Mouse (Mus musculus) MEL (cell line): Measurements from ENCODE around the gene Rgs5. TPM values are rescaled to one million over a fixed set of nuclear protein-coding genes. Genes with fewer than 3 reads are reported as not detected.

Experiments
- DNase-seq: peaks from one replicate; pipeline ENCODE4 v3.0.0; 2011; ENCODE audit warnings: low read depth, low spot score
- H3K27ac ChIP-seq: 2 replicates; pipeline ENCODE4 v1.5.1; 2012; ENCODE audit warnings: low read depth, mild to moderate bottlenecking, control low read depth, low read length, moderate library complexity; ENCODE audit not compliant: control insufficient read depth
- H3K27me3 ChIP-seq, 2 experiments: fragments of 150-350 bp in 1 of 2; sonication (generic) in 1 of 2; 2 replicates each; pipeline ENCODE4 v1.6.1; 2012; ENCODE audit warnings: low read length in 2 of 2, mild to moderate bottlenecking in 2 of 2, improper control_type of control experiment in 1 of 2, moderate library complexity in 1 of 2; ENCODE audit not compliant: insufficient read depth in 2 of 2, control insufficient read depth in 1 of 2
- H3K36me3 ChIP-seq, 2 experiments: 2 replicates each; pipeline ENCODE4 v1.6.1; 2012 to 2014; ENCODE audit warnings: low read length in 2 of 2, improper control_type of control experiment in 1 of 2, inconsistent platforms in 1 of 2, mild to moderate bottlenecking in 1 of 2; ENCODE audit not compliant: insufficient read depth in 2 of 2, control insufficient read depth in 1 of 2
- H3K4me1 ChIP-seq, 2 experiments: fragments of 150-350 bp in 1 of 2; sonication (generic) in 1 of 2; 2 replicates each; pipeline ENCODE4 v1.6.1; 2012; ENCODE audit warnings: low read length in 2 of 2, improper control_type of control experiment in 1 of 2, mild to moderate bottlenecking in 1 of 2; ENCODE audit not compliant: insufficient read depth in 2 of 2, control insufficient read depth in 1 of 2
- H3K4me3 ChIP-seq, 2 experiments: fragments of 150-350 bp in 1 of 2; sonication (generic) in 1 of 2; 2 replicates each; pipeline ENCODE4 v1.5.1; 2012; ENCODE audit warnings: low read depth in 2 of 2, low read length in 2 of 2, mild to moderate bottlenecking in 2 of 2, moderate library complexity in 2 of 2, control low read depth in 1 of 2, improper control_type of control experiment in 1 of 2; ENCODE audit not compliant: control insufficient read depth in 1 of 2, insufficient read depth in 1 of 2
- H3K79me2 ChIP-seq: 2 replicates; pipeline ENCODE4 v1.6.1; 2012; ENCODE audit warnings: mild to moderate bottlenecking, low read length, moderate library complexity; ENCODE audit not compliant: control insufficient read depth, poor library complexity, insufficient read depth
- H3K9ac ChIP-seq: 2 replicates; pipeline ENCODE4 v1.6.1; 2012; ENCODE audit warnings: low read depth, mild to moderate bottlenecking, control low read depth, low read length, moderate library complexity; ENCODE audit not compliant: control insufficient read depth, poor library complexity, severe bottlenecking
- H3K9me3 ChIP-seq: fragments of 150-350 bp; sonication (generic); replicated peaks from 2 replicates; pipeline ENCODE4 v1.6.1; 2012; ENCODE audit warnings: mild to moderate bottlenecking, low read length, improper control_type of control experiment, moderate library complexity; ENCODE audit not compliant: insufficient read depth
- BHLHE40 ChIP-seq: IDR thresholded peaks from 2 replicates; pipeline ENCODE4 v1.6.1; 2012; ENCODE audit warnings: low read depth, mild to moderate bottlenecking, inconsistent platforms, low read length, improper control_type of control experiment, borderline replicate concordance
- CHD1 ChIP-seq: IDR thresholded peaks from 2 replicates; pipeline ENCODE4 v1.6.1; 2012; ENCODE audit warnings: low read depth, mild to moderate bottlenecking, inconsistent platforms, low read length, improper control_type of control experiment
- CHD2 ChIP-seq: IDR thresholded peaks from 2 replicates; pipeline ENCODE4 v1.6.1; 2011; ENCODE audit warnings: low read length, improper control_type of control experiment
- CTCF ChIP-seq, 3 experiments: IDR thresholded peaks in 2 of 3; conservative IDR thresholded peaks in 1 of 3; 2 replicates each; pipeline ENCODE4 v1.5.1; 2011 to 2012; ENCODE audit warnings: low read length in 3 of 3, low read depth in 2 of 3, mild to moderate bottlenecking in 2 of 3, improper control_type of control experiment in 1 of 3, inconsistent platforms in 1 of 3, mixed read lengths in 1 of 3, moderate library complexity in 1 of 3; ENCODE audit not compliant: control insufficient read depth in 1 of 3, insufficient read depth in 1 of 3, poor library complexity in 1 of 3, severe bottlenecking in 1 of 3
- E2F4 ChIP-seq: IDR thresholded peaks from 2 replicates; pipeline ENCODE4 v1.6.1; 2011; ENCODE audit warnings: low read depth, low read length, improper control_type of control experiment, borderline replicate concordance
- EP300 ChIP-seq, 2 experiments: IDR thresholded peaks; 2 replicates each; pipeline ENCODE4 v1.6.1; 2011; ENCODE audit warnings: improper control_type of control experiment in 2 of 2, low read length in 2 of 2, low read depth in 1 of 2, mild to moderate bottlenecking in 1 of 2
- ETS1 ChIP-seq: IDR thresholded peaks from 2 replicates; pipeline ENCODE4 v1.6.1; 2012; ENCODE audit warnings: low read depth, mild to moderate bottlenecking, inconsistent platforms, low read length, improper control_type of control experiment, moderate library complexity
- GABPA ChIP-seq: IDR thresholded peaks from 2 replicates; pipeline ENCODE4 v1.6.1; 2012; ENCODE audit warnings: low read depth, mild to moderate bottlenecking, inconsistent platforms, low read length, improper control_type of control experiment, moderate library complexity
- GATA1 ChIP-seq: IDR thresholded peaks from 2 replicates; pipeline ENCODE4 v1.6.1; 2011; ENCODE audit warnings: low read depth, low read length, improper control_type of control experiment
- JUND ChIP-seq: IDR thresholded peaks from 2 replicates; pipeline ENCODE4 v1.6.1; 2011; ENCODE audit warnings: low read depth, mild to moderate bottlenecking, improper control_type of control experiment, low read length
- MAX ChIP-seq: IDR thresholded peaks from 2 replicates; pipeline ENCODE4 v1.6.1; 2011; ENCODE audit warnings: low read length, improper control_type of control experiment
- MAZ ChIP-seq: IDR thresholded peaks from 2 replicates; pipeline ENCODE4 v1.6.1; 2012; ENCODE audit warnings: low read depth, mild to moderate bottlenecking, inconsistent platforms, low read length, improper control_type of control experiment
- MEF2A ChIP-seq: IDR thresholded peaks from 2 replicates; pipeline ENCODE4 v1.6.1; 2014; ENCODE audit warnings: low read depth, mild to moderate bottlenecking, inconsistent platforms, low read length, improper control_type of control experiment; ENCODE audit not compliant: poor library complexity, insufficient replicate concordance, severe bottlenecking; ENCODE audit errors: extremely low read depth
- MXI1 ChIP-seq: IDR thresholded peaks from 2 replicates; pipeline ENCODE4 v1.6.1; 2011; ENCODE audit warnings: mild to moderate bottlenecking, low read depth, low read length, improper control_type of control experiment
- MYC ChIP-seq: IDR thresholded peaks from 2 replicates; pipeline ENCODE4 v1.6.1; 2011; ENCODE audit warnings: low read depth, mild to moderate bottlenecking, low read length, improper control_type of control experiment, moderate library complexity
- NRF1 ChIP-seq: IDR thresholded peaks from 2 replicates; pipeline ENCODE4 v1.6.1; 2014; ENCODE audit warnings: low read depth, mild to moderate bottlenecking, inconsistent platforms, low read length, improper control_type of control experiment, moderate library complexity; ENCODE audit not compliant: poor library complexity, insufficient read depth, severe bottlenecking
- POLR2A ChIP-seq, 2 experiments: IDR thresholded peaks; 2 replicates each; pipeline ENCODE4 v1.6.1; 2011 to 2012; ENCODE audit warnings: low read length in 2 of 2, mild to moderate bottlenecking in 2 of 2, control low read depth in 1 of 2, improper control_type of control experiment in 1 of 2, low read depth in 1 of 2, moderate library complexity in 1 of 2; ENCODE audit not compliant: control insufficient read depth in 1 of 2, insufficient read depth in 1 of 2, poor library complexity in 1 of 2
- RAD21 ChIP-seq: IDR thresholded peaks from 2 replicates; pipeline ENCODE4 v1.6.1; 2011; ENCODE audit warnings: mild to moderate bottlenecking, low read depth, low read length, improper control_type of control experiment
- SIN3A ChIP-seq: IDR thresholded peaks from 2 replicates; pipeline ENCODE4 v1.6.1; 2012; ENCODE audit warnings: low read length, improper control_type of control experiment, inconsistent platforms
- TAL1 ChIP-seq: IDR thresholded peaks from 2 replicates; pipeline ENCODE4 v1.6.1; 2012; ENCODE audit warnings: mild to moderate bottlenecking, inconsistent platforms, low read length, moderate library complexity, mixed read lengths
- TCF12 ChIP-seq: IDR thresholded peaks from 2 replicates; pipeline ENCODE4 v1.6.1; 2014; ENCODE audit warnings: low read depth, mild to moderate bottlenecking, inconsistent platforms, low read length, improper control_type of control experiment, moderate library complexity
- UBTF ChIP-seq: IDR thresholded peaks from 2 replicates; pipeline ENCODE4 v1.6.1; 2012; ENCODE audit warnings: low read depth, mild to moderate bottlenecking, inconsistent platforms, low read length, improper control_type of control experiment, moderate library complexity, borderline replicate concordance; ENCODE audit not compliant: insufficient read depth
- USF2 ChIP-seq, 2 experiments: IDR thresholded peaks; 2 replicates each; pipeline ENCODE4 v1.6.1; 2011 to 2012; ENCODE audit warnings: improper control_type of control experiment in 2 of 2, low read length in 2 of 2, borderline replicate concordance in 1 of 2, inconsistent platforms in 1 of 2, low read depth in 1 of 2, mild to moderate bottlenecking in 1 of 2; ENCODE audit not compliant: insufficient read depth in 1 of 2
- ZC3H11A ChIP-seq: IDR thresholded peaks from 2 replicates; pipeline ENCODE4 v1.6.1; 2012; ENCODE audit warnings: low read depth, mild to moderate bottlenecking, inconsistent platforms, low read length, improper control_type of control experiment
- ZKSCAN1 ChIP-seq: IDR thresholded peaks from 2 replicates; pipeline ENCODE4 v1.6.1; 2012; ENCODE audit warnings: low read depth, mild to moderate bottlenecking, inconsistent platforms, low read length, improper control_type of control experiment, moderate library complexity
- ZNF384 ChIP-seq: IDR thresholded peaks from 2 replicates; pipeline ENCODE4 v1.6.1; 2012; ENCODE audit warnings: low read depth, mild to moderate bottlenecking, inconsistent platforms, low read length, improper control_type of control experiment
- polyA plus RNA-seq, 2 experiments: library from polyadenylated mRNA; stranded (reverse) in 1 of 2; unstranded in 1 of 2; fragments of >175 nt in 1 of 2; fragments of >200 nt in 1 of 2; gene quantifications; 2 replicates each; pipeline versions ENCODE4 v1.2.1 to v1.2.4; 2012; ENCODE audit warnings: low replicate concordance in 2 of 2, low read depth in 1 of 2; ENCODE audit not compliant: insufficient read length in 2 of 2, insufficient read depth in 1 of 2, missing spikeins in 1 of 2
- total RNA-seq: library from RNA; depleted of rRNA; stranded (reverse); fragments of 300-350 nt; gene quantifications from 2 replicates; pipeline ENCODE4 v1.2.3, GENCODE M21; 2012

Gene Rgs5
- total and polyA plus RNA-seq, 3 experiments: not detected

DNA sequence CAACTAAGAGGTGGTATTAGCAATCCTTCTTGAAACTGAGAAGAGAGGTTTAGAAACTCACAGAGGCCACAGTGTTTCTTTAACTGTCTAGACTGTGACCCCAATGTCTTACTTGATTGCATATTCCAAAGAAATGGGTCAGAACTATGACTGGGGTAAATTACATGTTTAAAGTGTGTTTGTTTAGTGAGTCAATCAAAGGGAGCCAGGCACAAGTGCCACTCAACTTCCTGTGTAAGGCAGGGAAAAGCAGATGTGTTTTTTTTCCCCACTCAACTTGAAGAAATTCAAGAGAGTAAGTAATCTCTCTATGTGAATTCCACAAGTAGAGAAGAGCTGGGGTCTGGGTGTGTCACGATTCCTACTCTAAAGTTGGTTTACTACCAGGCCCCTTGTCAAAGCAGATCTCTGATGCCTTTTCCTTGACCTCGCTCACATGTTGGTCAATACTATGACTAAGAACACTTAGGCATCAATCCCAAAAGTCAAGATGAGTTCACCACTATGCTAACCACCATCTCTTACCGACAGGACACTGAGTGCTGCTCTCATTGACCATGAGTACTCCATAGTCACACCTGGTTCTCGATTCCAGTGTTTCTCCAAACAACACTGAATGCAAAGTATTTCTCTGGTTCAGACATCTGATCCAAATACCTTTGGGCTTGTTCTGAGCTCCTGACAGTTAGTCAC is 49.2 kb downstream of the Rgs5 start:
- no peak for TF ChIP-seq CTCF (IDR thresholded peaks at IDR 0.05 in 2 of 3, conservative IDR thresholded peaks at IDR 0.05 in 1 of 3; ENCODE audit: control insufficient read depth in 1 of 3, insufficient read depth in 1 of 3, low read depth in 2 of 3, low read length in 3 of 3, poor library complexity in 1 of 3, severe bottlenecking in 1 of 3)
- TF ChIP-seq MAZ: no peak
- no peak for TF ChIP-seq MXI1
- TF ChIP-seq ZNF384: no peak
- TF ChIP-seq MYC: no peak
- no peak for TF ChIP-seq MEF2A
- TF ChIP-seq E2F4: no peak
- no peak for TF ChIP-seq ETS1
- TF ChIP-seq ZKSCAN1: no peak
- no peak for TF ChIP-seq BHLHE40
- TF ChIP-seq MAX: no peak
- TF ChIP-seq NRF1: no peak
- TF ChIP-seq EP300 (IDR thresholded peaks at IDR 0.05; ENCODE audit: low read depth in 1 of 2, low read length in 2 of 2): no peak
- TF ChIP-seq POLR2A (IDR thresholded peaks at IDR 0.05; ENCODE audit: control insufficient read depth in 1 of 2, insufficient read depth in 1 of 2, low read depth in 1 of 2, low read length in 2 of 2, poor library complexity in 1 of 2): no peak
- no peak for TF ChIP-seq TCF12
- no peak for TF ChIP-seq RAD21
- no peak for TF ChIP-seq UBTF

DNA sequence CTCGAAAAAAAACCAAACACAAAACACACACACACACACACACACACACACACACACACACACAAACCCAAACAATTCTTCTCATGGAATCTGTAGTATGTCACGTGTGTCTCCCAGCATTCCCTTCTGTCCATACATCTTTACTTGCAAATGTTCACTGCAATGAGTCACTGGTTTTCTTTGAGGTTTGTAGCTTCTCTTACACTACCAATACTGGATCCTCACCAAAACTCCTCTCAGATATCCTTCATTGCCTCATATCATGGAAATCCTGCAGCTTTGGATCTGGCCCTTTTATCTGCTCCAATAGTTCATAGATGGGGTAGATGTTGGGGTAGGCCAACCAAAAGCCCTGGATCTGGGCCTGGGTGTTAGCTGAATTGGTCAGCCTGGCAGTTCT is 66.5 kb downstream of the Rgs5 start:
- Histone ChIP-seq H3K4me3 (no peak overlapping the region), H3K27me3 (no peaks in the 10 kb centered on the region), H3K9me3 (no peaks in the 10 kb centered on the region), H3K27ac (no peak overlapping the region), H3K36me3 (no peaks in the 10 kb centered on the region), H3K4me1 (no peaks in the 10 kb centered on the region), H3K79me2 (no peaks in the 10 kb centered on the region), H3K9ac (no peak overlapping the region)
- DNase-seq: no peak
- TF ChIP-seq TCF12 (no peak), CHD2 (no peak), MXI1 (no peak), E2F4 (no peak), MAX (no peak), MEF2A (no peak), ZKSCAN1 (no peak), GABPA (no peak), SIN3A (no peak), UBTF (no peak), CHD1 (no peak), RAD21 (no peak), TAL1 (no peak), CTCF (IDR thresholded peaks at IDR 0.05 in 2 of 3, conservative IDR thresholded peaks at IDR 0.05 in 1 of 3; ENCODE audit: control insufficient read depth in 1 of 3, insufficient read depth in 1 of 3, low read depth in 2 of 3, low read length in 3 of 3, poor library complexity in 1 of 3, severe bottlenecking in 1 of 3) (no peak), MAZ (no peak), JUND (no peak), GATA1 (no peak), POLR2A (IDR thresholded peaks at IDR 0.05; ENCODE audit: control insufficient read depth in 1 of 2, insufficient read depth in 1 of 2, low read depth in 1 of 2, low read length in 2 of 2, poor library complexity in 1 of 2) (no peak), USF2 (IDR thresholded peaks at IDR 0.05; ENCODE audit: borderline replicate concordance in 1 of 2, insufficient read depth in 1 of 2, low read depth in 1 of 2, low read length in 2 of 2) (no peak), ZC3H11A (no peak)

More for the DNA sequence above, 49.2 kb downstream of the Rgs5 start:
- Histone ChIP-seq H3K36me3 (no peaks in the 10 kb centered on the region), H3K79me2 (no peaks in the 10 kb centered on the region), H3K9ac (no peak overlapping the region), H3K27ac (no peak overlapping the region), H3K4me1 (no peaks in the 10 kb centered on the region), H3K27me3 (no peaks in the 10 kb centered on the region), H3K4me3 (no peak overlapping the region), H3K9me3 (no peaks in the 10 kb centered on the region)
- no peak for DNase-seq
